Mouse (Mus musculus): ENCODE data around the gene Tex261. TPM values are rescaled to one million over a fixed set of nuclear protein-coding genes. Genes with fewer than 3 reads are reported as not detected.

The Tex261 gene
- total RNA-seq, 1 experiment from 2014 or later: 28.5 TPM

DNA sequence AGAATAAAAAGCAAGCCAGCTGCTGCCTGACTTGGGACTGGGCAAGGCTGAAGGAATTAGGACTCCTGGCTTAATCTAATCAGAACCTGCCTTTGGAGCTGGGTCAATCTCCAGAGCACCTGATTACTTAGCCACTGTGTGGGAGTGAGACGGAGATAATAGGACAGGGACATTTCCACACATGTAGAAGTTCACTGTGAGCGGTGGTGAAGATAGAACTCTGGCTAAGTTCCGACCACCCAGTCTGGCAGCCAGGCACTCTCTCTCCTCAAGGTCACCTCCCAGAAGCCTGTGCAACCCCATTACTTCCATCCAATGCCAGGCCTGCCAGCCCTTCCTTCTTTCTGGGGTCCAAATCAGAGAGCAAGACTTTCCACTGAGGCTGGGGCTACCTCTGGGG lies 8.6 kb downstream of the Tex261 start:
- no peak for ATAC-seq (replicated peaks; ENCODE audit: insufficient number of reproducible peaks, low FRiP score, low TSS enrichment, poor library complexity, severe bottlenecking)

DNA sequence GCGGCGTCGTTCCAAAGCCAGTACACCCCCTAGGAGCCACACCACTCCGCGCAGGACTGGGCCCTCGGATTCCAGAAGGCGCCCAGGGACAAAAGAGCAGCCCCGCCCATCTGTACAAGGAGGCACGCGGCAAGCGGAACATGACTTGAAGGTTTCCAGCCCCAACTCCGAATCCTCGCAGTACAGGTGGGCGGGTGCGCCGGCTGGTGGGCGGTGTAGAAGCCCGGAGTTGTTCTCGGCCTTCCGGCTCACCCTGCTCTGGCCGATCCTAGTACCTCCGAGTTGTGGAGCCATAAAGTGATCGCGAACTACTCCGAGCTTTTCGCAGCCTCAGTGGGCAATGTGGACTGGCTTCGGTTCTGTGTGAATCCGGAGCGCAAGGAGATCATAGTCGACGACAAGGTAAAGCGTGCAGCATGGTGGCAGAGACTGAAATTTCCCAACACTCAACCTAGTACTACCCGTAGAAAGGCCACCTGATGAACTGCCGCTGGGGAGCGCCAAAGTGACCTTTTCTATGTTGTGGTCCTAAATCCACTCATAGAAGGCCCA lies 12.7 kb downstream of the Tex261 start:
- ATAC-seq (replicated peaks; ENCODE audit: insufficient number of reproducible peaks, low FRiP score, low TSS enrichment, poor library complexity, severe bottlenecking): no peak

DNA sequence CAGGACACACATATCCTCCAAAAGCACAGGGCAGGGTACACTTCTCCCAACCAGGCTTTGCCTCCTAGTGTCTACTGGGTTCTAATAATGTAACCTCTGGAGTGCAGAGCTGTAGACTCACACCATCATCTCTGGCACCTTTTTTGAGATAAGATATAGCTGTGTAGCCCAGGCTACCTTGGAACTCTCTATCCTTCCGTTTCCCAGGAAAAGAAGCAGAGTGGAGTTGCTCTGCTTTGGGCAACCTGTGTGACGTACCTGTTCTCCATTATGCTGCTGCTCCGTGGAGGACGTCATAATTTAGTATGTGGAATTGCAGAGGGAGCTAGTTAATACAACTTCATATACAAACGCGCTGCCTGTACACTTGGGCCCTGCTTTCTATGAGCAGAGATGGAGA lies 13.3 kb downstream of the Tex261 start, which contains the start of gene Ankrd53:
Ankrd53 (plus strand) TSS at position 301 of the 400 bp plus-strand sequence.
- ATAC-seq (replicated peaks; ENCODE audit: insufficient number of reproducible peaks, low FRiP score, low TSS enrichment, poor library complexity, severe bottlenecking): no peak

DNA sequence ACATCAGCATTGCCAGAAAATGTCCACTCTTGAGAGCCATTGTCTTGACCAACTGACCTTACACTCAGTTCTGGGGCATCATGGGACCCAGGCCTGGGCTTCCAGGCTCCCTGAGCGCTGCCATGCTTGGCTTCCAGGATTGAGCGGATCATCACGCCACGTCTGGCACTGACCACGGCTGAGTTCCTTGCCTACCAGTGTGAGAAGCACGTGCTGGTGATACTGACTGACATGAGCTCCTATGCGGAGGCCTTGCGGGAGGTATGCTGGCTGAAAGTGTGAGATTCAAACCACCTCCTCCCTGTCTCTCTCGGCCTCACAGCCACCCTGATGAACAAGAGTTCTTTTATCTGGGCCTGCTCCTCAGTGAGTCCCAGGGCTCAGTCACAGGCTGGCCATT lies 19.6 kb downstream of the Tex261 start:
- no peak for ATAC-seq (replicated peaks; ENCODE audit: insufficient number of reproducible peaks, low FRiP score, low TSS enrichment, poor library complexity, severe bottlenecking)

DNA sequence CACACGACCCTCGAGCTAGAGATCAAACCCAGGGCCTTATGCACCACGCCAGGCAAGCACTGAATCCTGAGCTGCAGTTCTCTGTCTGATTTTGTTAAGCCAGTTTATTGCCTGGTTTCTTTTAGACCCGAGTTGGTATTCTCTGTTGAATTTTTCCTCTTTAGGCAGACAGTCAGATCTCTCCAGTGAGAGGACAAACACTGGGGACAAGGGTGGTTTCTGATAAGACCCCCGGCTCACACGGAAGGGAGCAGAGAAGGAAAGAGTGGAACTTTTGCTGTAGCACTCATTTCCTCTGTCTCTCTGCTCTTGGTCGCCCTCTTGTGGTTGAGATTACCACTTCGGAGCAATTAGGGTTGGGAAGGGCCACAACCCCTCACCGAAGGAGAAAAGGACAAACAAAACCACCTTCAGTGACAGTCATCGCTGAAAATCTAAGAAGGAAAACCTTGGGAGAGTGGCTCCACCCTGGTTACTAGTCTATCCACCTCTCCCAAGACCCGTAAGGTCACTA lies 25.4 kb downstream of the Tex261 start:
- no peak for ATAC-seq (replicated peaks; ENCODE audit: insufficient number of reproducible peaks, low FRiP score, low TSS enrichment, poor library complexity, severe bottlenecking)

DNA sequence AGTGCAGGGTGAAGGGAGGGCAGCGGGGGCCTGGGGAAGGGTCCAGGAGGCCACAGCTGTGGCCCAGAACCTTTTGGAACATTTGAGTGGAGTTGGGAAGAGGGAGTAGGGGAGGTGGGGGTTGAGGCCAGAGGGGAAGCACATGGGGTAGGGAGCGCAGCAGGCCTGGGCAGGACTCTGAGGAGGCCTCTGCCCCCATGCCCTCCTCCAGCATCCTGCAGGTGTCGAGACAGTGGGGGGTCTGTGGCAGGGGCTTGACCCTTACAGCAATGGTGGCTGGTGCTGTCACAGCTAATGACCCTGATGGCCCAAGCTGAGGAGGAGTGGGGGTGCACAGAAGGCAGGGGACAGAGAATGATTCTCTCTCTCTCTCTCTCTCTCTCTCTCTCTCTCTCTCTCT lies 26.3 kb downstream of the Tex261 start:
- no peak for ATAC-seq (replicated peaks; ENCODE audit: insufficient number of reproducible peaks, low FRiP score, low TSS enrichment, poor library complexity, severe bottlenecking)

DNA sequence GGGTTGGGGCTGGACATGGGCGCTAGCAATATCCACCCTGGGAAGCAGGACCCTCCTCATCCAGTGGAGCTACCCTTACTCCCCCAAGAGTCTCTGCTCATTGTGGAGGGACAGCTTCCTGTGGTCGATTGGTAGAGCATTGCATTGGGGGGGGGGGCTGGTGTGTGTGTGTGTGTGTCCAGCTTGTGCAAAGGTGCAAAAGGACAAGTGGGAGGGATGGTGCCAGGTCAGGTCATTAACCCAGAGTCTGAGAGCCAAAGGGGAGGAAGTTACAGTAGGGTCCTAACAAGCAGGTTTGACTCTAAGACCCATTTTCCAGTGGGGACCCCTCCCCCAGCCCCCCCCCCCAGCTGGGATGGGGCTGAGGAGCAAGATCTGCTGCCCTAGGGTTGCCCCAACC lies 30.1 kb downstream of the Tex261 start:
- ATAC-seq (replicated peaks; ENCODE audit: insufficient number of reproducible peaks, low FRiP score, low TSS enrichment, poor library complexity, severe bottlenecking): no peak

DNA sequence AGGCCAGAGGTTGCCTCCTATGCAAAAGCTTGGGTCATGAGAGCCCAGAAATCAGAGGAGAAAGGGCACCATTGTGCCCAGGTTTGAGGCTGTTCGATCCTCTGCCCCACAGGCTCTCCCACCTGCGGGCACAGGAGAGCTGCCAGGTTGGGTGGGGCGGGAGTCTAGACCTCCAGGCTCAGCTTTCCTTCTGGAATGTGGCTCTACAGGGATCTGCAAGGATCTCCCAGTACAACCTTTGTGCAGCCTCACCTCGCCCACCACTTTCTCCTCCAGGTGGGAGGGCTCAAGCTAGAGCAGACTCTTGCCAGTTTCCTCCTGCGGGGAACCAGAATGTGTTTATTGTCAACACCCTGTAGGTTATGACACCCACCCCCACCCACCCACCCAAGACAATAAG lies 31.1 kb downstream of the Tex261 start:
- ATAC-seq (replicated peaks; ENCODE audit: insufficient number of reproducible peaks, low FRiP score, low TSS enrichment, poor library complexity, severe bottlenecking): no peak

DNA sequence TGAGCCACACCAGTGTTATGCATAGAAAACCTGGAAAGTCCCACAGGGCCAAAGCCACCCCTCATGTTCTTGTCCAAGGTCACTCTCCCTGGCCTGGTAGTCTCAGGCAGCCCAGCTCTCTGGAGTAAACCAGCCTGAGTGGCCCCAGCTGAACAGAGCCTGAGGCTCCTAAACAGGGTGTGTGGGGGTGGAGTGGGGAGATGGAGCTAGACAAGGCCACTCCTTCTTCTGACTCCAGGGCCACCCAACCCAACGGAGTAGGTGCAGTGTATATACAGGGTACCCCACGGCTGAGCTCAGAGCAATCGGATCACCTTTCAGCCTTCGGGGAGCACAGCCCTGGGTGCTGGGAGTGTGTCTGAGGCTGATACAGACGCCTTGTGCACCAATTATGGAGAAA lies 31.5 kb downstream of the Tex261 start:
- ATAC-seq (replicated peaks; ENCODE audit: insufficient number of reproducible peaks, low FRiP score, low TSS enrichment, poor library complexity, severe bottlenecking): no peak

DNA sequence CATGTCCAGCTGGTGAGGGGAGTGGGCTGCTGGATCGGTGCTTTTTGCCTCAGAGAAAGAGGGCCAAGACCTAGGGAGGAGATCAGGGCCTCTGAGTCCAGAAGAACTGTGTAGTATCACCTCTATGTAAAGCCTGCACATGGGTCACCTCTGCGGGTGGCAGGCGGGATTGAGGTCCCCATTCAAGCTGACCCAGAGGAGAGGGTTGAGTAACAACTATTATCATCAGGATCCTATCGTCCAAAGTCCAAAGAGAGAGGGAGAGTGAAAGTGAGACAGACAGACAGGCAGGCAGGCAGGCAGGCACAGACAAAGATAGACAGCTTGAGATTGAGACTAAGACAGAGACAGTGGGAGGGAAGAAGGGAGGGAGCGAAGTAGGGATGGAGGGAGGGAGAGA lies 32.4 kb downstream of the Tex261 start:
- no peak for ATAC-seq (replicated peaks; ENCODE audit: insufficient number of reproducible peaks, low FRiP score, low TSS enrichment, poor library complexity, severe bottlenecking)

DNA sequence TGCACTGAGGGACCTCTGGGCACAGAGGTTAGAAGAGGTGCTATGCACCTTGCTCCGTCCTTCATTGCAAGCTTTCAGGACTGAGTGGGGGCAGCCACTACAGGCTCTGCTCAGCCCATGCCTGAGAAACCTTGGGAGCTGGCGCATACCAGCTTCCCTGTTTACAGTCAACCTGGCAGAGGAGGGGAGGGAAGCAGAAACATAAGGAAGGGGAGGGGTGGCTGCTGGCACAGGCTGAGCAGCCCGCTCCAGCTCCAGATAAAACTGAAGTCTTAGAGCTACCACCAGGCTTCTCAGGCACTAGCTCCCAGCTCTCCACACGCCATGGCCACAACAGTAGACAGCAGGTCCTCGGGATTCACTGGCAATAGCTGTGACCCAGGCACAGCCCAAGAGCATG lies 32.9 kb downstream of the Tex261 start, which contains the start of gene Atp6v1b1:
Atp6v1b1 (plus strand) TSS at position 230 of the 400 bp plus-strand sequence.
- no peak for ATAC-seq (replicated peaks; ENCODE audit: insufficient number of reproducible peaks, low FRiP score, low TSS enrichment, poor library complexity, severe bottlenecking)

DNA sequence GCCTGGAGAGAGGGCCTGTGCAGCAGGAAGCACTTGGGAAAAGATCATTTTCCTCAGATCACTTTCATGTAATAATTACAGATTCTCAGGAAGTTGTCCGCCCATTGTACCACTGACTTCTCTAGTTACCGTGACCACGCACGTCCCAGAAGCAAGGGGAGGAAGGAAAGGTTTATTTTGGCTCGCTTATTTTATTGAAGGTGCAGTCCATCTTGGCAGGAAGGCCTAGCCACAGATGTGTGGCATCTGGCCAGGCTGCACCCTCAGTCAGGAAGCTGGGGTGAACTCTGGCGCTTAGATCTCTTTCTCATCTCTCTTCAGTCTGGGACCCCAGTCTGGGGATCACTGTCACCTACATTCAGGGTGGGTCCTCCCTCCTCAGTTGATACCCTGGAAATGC lies 37.0 kb downstream of the Tex261 start:
- no peak for ATAC-seq (replicated peaks; ENCODE audit: insufficient number of reproducible peaks, low FRiP score, low TSS enrichment, poor library complexity, severe bottlenecking)

DNA sequence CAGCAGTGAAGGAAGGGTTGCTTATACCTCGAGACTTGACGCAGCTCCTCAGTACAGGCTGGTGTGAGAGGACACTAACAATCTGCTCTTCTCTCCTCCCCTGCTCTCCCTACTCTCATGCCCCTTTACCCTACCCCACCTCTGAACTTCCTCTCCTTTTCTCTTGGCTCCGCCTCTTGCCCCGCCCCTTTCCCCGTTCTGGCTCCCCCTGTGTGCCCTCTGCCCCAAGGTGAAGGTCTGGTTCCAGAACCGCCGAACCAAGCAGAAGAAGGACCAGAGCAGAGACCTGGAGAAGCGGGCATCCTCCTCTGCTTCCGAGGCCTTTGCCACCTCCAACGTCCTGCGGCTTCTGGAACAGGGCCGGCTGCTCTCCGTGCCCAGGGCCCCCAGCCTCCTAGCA lies 38.3 kb downstream of the Tex261 start:
- ATAC-seq (replicated peaks; ENCODE audit: insufficient number of reproducible peaks, low FRiP score, low TSS enrichment, poor library complexity, severe bottlenecking): no peak

DNA sequence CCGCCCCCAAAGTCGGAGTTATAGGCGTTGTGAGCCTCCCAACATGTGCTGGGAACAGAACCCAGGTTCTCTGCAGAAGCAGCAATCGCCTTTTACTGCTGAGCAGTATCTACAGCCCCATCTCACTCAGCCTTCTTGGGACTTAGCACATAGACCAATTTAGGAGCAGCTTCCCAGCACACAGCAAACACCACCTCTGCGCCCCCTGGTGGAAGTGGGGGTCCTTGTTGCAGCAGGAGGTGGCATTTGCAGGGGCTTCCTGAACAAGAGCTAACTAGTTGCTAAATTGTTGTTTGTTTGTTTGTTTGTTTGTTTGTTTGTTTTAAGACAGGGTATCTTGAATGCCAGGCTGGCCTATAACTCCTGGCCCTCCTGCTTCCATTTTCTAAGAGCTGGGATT lies 44.5 kb downstream of the Tex261 start:
- ATAC-seq (replicated peaks; ENCODE audit: insufficient number of reproducible peaks, low FRiP score, low TSS enrichment, poor library complexity, severe bottlenecking): no peak

DNA sequence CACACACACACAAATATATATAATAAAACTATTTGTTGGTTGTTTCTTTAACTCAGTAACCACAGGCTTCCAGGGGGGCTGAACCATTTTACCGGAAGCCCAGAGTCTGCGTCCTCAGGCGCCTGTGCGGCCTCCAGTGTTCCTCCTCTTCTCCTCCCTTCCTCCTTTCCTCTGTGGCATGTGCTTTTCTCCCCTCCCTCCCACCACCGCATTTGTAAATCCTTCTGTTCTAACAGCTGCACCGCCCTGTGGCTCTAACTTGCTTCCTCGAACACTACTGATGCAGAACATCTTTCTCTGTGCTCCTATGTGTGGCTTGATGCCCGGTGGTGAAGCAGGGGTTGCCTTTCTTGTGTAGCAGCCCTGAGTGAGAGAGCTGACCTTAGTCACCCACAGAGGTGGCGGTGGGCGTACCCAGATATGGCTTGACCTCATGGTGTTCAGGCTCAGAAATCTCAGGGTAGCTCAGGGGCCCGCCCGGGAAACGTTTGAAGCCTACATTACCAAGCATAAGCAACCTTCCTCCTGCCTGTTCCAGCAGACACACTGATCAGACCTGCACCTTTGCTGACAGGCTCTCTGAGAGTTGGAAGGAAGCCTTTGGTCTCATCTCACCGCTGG lies 46.2 kb downstream of the Tex261 start:
- ATAC-seq (replicated peaks; ENCODE audit: insufficient number of reproducible peaks, low FRiP score, low TSS enrichment, poor library complexity, severe bottlenecking): no peak

DNA sequence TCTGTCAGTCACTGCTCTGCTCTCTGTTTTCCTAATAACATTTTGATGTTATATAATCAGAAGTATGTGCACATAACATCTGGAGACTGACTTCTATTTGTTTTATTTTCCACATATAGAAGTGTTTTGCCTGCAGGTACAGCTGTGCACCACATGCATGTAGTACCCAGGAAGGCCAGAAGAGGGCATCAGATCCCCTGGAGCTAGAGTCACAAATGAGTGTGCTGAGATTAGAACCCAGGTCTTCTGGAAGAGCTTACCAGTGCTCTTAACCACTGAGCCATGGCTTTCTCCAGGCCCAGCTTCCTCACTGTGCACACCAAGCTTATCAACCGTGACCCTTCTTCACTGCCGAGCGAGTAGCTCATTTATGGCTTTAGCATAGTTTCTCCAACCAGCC lies 47.1 kb downstream of the Tex261 start:
- ATAC-seq (replicated peaks; ENCODE audit: insufficient number of reproducible peaks, low FRiP score, low TSS enrichment, poor library complexity, severe bottlenecking): no peak

DNA sequence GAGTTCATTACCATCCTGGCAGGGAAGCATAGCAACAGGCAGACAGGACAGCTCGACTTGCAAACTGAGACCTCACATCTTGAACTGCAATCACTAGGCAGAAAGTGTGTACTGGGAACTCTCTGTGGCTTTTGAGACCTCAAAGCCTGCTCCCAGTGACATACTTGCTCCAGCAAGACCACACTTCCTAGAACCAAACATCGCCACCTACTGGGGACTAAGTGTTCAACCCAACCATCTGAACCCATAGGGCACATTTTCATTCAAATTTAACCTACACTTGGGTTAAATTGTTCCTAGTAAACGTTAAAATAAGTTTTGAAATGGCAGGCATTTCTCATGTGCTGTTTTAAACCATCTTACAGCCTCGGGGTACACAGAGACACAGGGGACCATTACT lies 48.4 kb downstream of the Tex261 start:
- ATAC-seq (replicated peaks; ENCODE audit: insufficient number of reproducible peaks, low FRiP score, low TSS enrichment, poor library complexity, severe bottlenecking): no peak

DNA sequence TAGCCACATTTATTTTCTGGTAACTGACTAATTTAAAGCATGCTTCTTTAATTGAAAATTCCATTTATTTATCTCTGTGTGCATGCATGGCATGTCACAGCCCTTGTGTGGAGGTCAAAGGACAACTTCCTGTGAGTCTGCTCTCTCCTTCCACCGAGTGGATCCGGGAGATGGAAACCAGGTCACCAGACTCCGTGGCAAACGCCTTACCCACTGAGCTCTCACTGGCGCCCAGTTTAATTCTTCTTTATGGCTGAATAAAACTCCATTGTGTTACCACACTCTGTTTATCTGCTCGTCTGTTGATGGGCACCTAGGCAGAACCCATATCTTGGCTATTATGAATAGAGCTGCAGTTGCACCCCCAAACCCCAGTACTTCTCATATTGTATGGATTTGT lies 53.1 kb downstream of the Tex261 start:
- ATAC-seq (replicated peaks; ENCODE audit: insufficient number of reproducible peaks, low FRiP score, low TSS enrichment, poor library complexity, severe bottlenecking): no peak
